Mouse (Mus musculus) retina, postnatal 7 days (tissue): Measurements from ENCODE around the gene Vax2.
A peak's percentile ranks its signal among the peaks of the same experiment; 100 is the strongest.

Experiments used
- DNase-seq: peaks from one replicate; pipeline ENCODE4 v3.0.0-alpha.2; 2012; ENCODE audit warnings: low read depth, low spot score

Vax2 gene

GRCm38 (mm10) chr6:83711067-83711675 is at the start of gene Vax2:
Gene Vax2, plus strand, starts transcription at chr6:83711264.
- DNase-seq: peak; percentile 86

GRCm38 (mm10) chr6:83665009-83665408 is 46.1 kb upstream of the Vax2 start:
- DNase-seq: no peak

- peak; percentile 60 for DNase-seq
Measured at GRCm38 (mm10) chr6:83673395-83673794, 37.7 kb upstream of the Vax2 start.

GRCm38 (mm10) chr6:83677757-83678156 is 33.3 kb upstream of the Vax2 start, which contains the start of gene Cd207:
Gene Cd207, minus strand, starts transcription at chr6:83677857.
- no peak for DNase-seq

GRCm38 (mm10) chr6:83689374-83689773 is 21.7 kb upstream of the Vax2 start:
- DNase-seq: no peak

- DNase-seq: no peak
Measured at GRCm38 (mm10) chr6:83690277-83690676, 20.8 kb upstream of the Vax2 start.

GRCm38 (mm10) chr6:83690936-83691335 is 20.1 kb upstream of the Vax2 start:
- DNase-seq: no peak

- DNase-seq: no peak
Measured at GRCm38 (mm10) chr6:83692962-83693361, 18.1 kb upstream of the Vax2 start.

- peak; percentile 68 for DNase-seq
Measured at GRCm38 (mm10) chr6:83693835-83694234, 17.2 kb upstream of the Vax2 start.

- DNase-seq: no peak
Measured at GRCm38 (mm10) chr6:83695731-83696130, 15.3 kb upstream of the Vax2 start.

- no peak for DNase-seq
Measured at GRCm38 (mm10) chr6:83696684-83697083, 14.4 kb upstream of the Vax2 start.

- no peak for DNase-seq
Measured at GRCm38 (mm10) chr6:83697932-83698331, 13.1 kb upstream of the Vax2 start.

GRCm38 (mm10) chr6:83699971-83700370 is 11.1 kb upstream of the Vax2 start:
- no peak for DNase-seq

- DNase-seq: no peak
Measured at GRCm38 (mm10) chr6:83701001-83701400, 10.1 kb upstream of the Vax2 start.

- DNase-seq: no peak
Measured at GRCm38 (mm10) chr6:83702146-83702999, 8.7 kb upstream of the Vax2 start.

- no peak for DNase-seq
Measured at GRCm38 (mm10) chr6:83703000-83703721, 7.9 kb upstream of the Vax2 start.

- no peak for DNase-seq
Measured at GRCm38 (mm10) chr6:83703722-83704078, 7.4 kb upstream of the Vax2 start.

- DNase-seq: no peak
Measured at GRCm38 (mm10) chr6:83704294-83704693, 6.8 kb upstream of the Vax2 start.

GRCm38 (mm10) chr6:83704701-83705100 is 6.4 kb upstream of the Vax2 start:
- no peak for DNase-seq

- DNase-seq: no peak
Measured at GRCm38 (mm10) chr6:83707738-83708510, 3.1 kb upstream of the Vax2 start.

GRCm38 (mm10) chr6:83710361-83711066 is 550 bp upstream of the Vax2 start:
- no peak for DNase-seq
